Mouse (Mus musculus) gastrocnemius, adult 8-10 months (tissue): ENCODE data around the gene Gpatch4. TPM values are rescaled to one million over a fixed set of nuclear protein-coding genes. Genes with fewer than 3 reads are reported as not detected.

Source experiments
- DNase-seq, 2 experiments: peaks; one replicate each; pipeline ENCODE4 v3.0.0; 2022; ENCODE audit warnings: low spot score in 2 of 2
- total RNA-seq, 4 experiments: library from RNA; stranded (reverse); gene quantifications; 2 replicates each; pipeline ENCODE4 v1.2.4; 2022

Gpatch4 gene
- total RNA-seq, 4 experiments from 2014 or later = 24.2 to 30.2 (median 25.5) TPM

DNA sequence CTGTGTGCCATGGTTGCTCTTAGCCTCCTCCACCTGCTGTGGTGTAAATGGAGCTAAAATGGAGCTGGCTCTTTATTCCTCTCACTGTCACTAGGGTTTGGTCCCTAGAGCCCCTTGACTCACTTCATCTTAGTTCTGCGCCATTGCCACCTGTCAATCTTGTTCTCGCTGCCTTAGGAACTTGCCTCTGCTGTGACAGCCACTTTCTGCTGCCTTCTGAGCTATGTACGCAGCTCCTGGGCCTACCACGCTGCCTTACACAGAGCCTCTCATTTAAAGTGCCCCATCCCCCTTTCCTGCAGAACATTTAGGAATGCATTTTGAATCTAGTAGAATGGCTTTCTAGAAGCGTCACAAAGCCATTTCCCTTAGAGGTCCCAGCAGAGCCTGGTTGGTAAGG, 51.2 kb downstream of the Gpatch4 start:
- no peak for DNase-seq

DNA sequence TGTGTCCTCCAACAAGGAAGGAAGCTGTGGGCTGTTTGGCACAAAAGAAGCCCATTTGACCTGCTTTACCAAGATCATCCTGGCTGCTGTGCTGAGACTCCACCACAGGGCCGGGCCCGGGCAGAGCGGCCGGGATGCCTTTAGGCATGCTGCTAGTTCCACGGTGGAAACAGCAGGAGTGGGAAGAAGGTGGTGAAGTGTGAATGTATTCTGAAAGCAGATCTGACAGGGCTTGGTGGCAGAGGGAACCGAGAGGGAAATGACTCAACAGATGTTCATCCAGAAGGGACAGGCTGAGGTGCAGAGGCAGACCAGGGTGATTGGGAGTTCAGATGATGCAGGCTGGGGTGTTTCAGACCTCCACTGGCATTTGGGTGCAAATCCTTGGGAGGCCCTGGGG, 54.8 kb downstream of the Gpatch4 start:
- DNase-seq = no peak

DNA sequence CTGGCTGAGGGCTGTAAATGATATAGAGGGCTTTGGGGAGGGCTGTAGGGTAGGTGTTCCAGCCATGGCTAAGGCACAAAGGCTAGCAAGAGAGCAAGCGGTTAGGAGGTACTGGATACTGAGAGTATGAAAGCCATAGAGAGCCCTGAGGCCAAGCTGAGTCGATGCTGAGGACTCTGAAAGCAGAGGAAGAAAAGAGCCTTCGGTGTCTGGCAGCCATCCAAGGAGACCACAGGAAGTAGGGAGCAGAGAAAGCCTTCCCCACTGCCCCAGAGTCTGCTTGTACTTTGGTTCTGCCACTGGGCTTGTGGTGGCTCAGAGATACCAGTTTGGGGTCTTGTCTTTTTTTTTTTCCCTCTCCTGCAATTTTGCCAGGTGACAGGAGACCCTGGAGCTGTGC, 57.3 kb downstream of the Gpatch4 start:
- no peak for DNase-seq

DNA sequence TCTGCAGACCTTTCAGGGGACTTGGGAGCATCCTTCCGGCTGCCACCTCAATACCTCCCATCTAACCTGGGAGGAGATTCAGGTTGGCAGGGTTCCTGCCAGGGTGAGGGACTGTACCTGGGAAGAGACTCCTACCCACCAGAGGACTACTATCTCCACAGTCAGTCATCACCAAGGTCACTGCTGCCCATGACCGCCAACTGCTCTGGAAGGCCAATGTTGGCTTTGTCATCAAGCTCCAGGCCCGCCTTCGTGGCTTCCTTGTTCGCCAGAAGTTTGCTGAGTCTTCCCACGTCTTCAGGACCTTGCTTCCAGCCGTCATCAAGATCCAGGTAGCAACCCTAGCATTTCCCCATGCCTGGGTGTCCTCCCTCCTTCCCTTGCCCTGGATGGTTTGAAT, 58.8 kb downstream of the Gpatch4 start:
- no peak for DNase-seq

DNA sequence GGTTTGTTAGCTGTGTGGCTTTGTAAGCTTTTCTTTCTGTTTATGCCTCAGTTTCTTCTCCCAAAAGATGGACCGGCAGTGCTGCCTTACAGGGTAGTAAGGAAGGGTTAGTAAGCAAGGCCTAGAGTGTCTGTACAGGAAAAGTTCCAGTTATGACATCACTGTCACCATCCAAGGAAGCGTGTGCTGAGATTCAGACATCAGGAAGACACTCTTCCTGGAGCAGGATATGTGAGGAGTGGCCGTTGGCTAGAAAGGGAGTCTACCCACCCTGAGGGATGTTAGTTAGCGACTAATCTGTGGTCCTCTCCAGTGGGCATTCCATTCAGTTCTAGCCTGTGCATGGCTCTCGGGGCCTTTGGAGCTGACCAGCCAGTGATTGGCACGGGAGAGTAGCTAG, 59.3 kb downstream of the Gpatch4 start:
- no peak for DNase-seq

DNA sequence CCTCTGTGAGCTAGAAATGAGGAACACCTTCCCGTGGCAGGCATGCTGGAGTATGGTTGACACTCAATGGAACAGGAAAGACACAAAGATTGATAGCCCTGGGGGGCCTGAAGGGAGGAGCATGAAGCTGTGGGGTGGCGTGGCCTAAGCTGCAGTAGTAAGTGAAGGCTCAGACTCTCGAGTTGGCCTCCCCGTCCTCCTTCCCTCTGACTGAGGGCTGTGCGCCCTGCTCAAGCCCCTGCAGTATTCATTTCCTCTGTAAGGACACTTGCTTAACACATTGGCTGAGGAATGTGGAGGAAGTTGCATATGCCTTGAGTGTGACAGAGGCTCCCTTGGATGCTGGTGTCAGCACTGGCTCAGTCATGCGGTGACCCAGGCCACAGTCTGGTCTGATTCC, 59.7 kb downstream of the Gpatch4 start:
- no peak for DNase-seq

Other genes with a start within 250 kb of the Gpatch4 start
- gene Ntrk1, start 247.9 kb upstream of the Gpatch4 start, total RNA-seq = not detected
- not detected for gene Insrr, start 246.2 kb upstream of the Gpatch4 start, total RNA-seq
- 1 to 10 TPM; 3.2 to 7.1 (median 5.1) TPM for gene Pear1, start 218.8 kb upstream of the Gpatch4 start, total RNA-seq
- gene Sh2d2a, start 196.4 kb upstream of the Gpatch4 start, total RNA-seq = not detected
- 10 to 100 TPM; 48.6 to 53.0 (median 52.0) TPM for gene Prcc, start 157.5 kb upstream of the Gpatch4 start, total RNA-seq
- 100 to 1,000 TPM; 243 to 264 (median 254) TPM for gene Hdgf, start 136.8 kb upstream of the Gpatch4 start, total RNA-seq
- gene Mrpl24, start 123.6 kb upstream of the Gpatch4 start, total RNA-seq = 10 to 100 TPM; 40.9 to 48.1 (median 45.8) TPM
- 1 to 10 TPM; 5.8 to 7.6 (median 7.2) TPM for gene Isg20l2, start 112.8 kb upstream of the Gpatch4 start, total RNA-seq
- 1 to 10 TPM; 2.4 to 4.1 (median 3.5) TPM for gene Rrnad1, start 112.4 kb upstream of the Gpatch4 start, total RNA-seq
- not detected for gene Crabp2, start 94.4 kb upstream of the Gpatch4 start, total RNA-seq
- gene Nes, start 72.0 kb upstream of the Gpatch4 start, total RNA-seq = 10 to 100 TPM in 2 of 4 experiments, 1 to 10 TPM in 2; 8.7 to 18.0 (median 12.0) TPM
- gene Bcan, start 42.9 kb upstream of the Gpatch4 start, total RNA-seq = under 1 TPM in 1 of 4 experiments, not detected in 3; 0.15 TPM
- gene Hapln2, start 15.5 kb upstream of the Gpatch4 start, total RNA-seq = under 1 TPM in 1 of 4 experiments, not detected in 3; 0.11 TPM
- 10 to 100 TPM; 49.1 to 56.1 (median 50.4) TPM for gene Naxe, start 15.4 kb downstream of the Gpatch4 start, total RNA-seq
- gene Ttc24, start 35.2 kb downstream of the Gpatch4 start, total RNA-seq = not detected
- under 1 TPM; 0.08 to 0.39 (median 0.12) TPM for gene Iqgap3, start 38.9 kb downstream of the Gpatch4 start, total RNA-seq
- gene Mef2d, start 99.3 kb downstream of the Gpatch4 start, total RNA-seq = 100 to 1,000 TPM; 164 to 186 (median 172) TPM
- gene Rhbg, start 211.6 kb downstream of the Gpatch4 start, total RNA-seq = not detected
- 1 to 10 TPM in 1 of 4 experiments, under 1 TPM in 3; 0.72 to 2.2 (median 0.81) TPM for gene Gm38392, start 244.1 kb downstream of the Gpatch4 start, total RNA-seq